ENCODE assay signal across 20 mouse cellular contexts in genomic region chr10:5488097-5488496, GRCm38 (mm10).
DNase-seq lines count a peak whose midpoint lies in the region; ATAC-seq lines count a peak whose summit lies in the region.
"Had no signal": no experiment of that assay in that cellular context is flagged by ENCODE, and none has a peak within 500 bp of the region (broad histone marks: within the 10 kb centered on the region; RNA-seq: fewer than 3 reads in every experiment).

No protein-coding gene starts in this region.

- H3K4me1 ChIP-seq in hindbrain, embryonic 16.5 days (ENCODE audit: control insufficient read depth, insufficient read depth, low read depth, low read length) = 0 out of 2 replicates have a peak, but pooled peaks cover 2% of the 10 kb centered on the region
- H3K4me1 ChIP-seq in hindbrain, embryonic 14.5 days (replicated peaks; ENCODE audit: control insufficient read depth, insufficient read depth, low read length) = no peaks in the 10 kb centered on the region
- H3K4me1 ChIP-seq in midbrain, embryonic 15.5 days = no peaks in the 10 kb centered on the region
- H3K4me1 ChIP-seq: embryonic facial prominence, embryonic 15.5 days; forebrain, embryonic 15.5 days; heart, embryonic 10.5 days; hindbrain, embryonic 10.5 days; midbrain, embryonic 12.5 days had no signal

- DNase-seq in hindbrain, embryonic 14.5 days (ENCODE audit: low spot score) = no peak
- peak; percentile 94 for DNase-seq in cerebellum, adult 11-12 months
- peak; percentile 89 to 92 for DNase-seq in cerebellum, postnatal 10 days
- no peak for DNase-seq in adrenal gland, postnatal 10 days
- DNase-seq: adrenal gland, postnatal 14 days; gastrocnemius, postnatal 10 days; kidney, adult 18-20 months; thymus, postnatal 14 days had no signal

- no peaks in the 10 kb centered on the region for H3K9me3 ChIP-seq in hindbrain, embryonic 16.5 days (ENCODE audit: control insufficient read depth, low read length)
- no peaks in the 10 kb centered on the region for H3K9me3 ChIP-seq in hindbrain, embryonic 14.5 days (ENCODE audit: control insufficient read depth, low read length)
- no peaks in the 10 kb centered on the region for H3K9me3 ChIP-seq in midbrain, embryonic 15.5 days
- H3K9me3 ChIP-seq: embryonic facial prominence, embryonic 15.5 days; forebrain, embryonic 15.5 days; heart, embryonic 10.5 days; hindbrain, embryonic 10.5 days; midbrain, embryonic 12.5 days had no signal

- no peak overlapping the region for H3K9ac ChIP-seq in hindbrain, embryonic 16.5 days (ENCODE audit: low read depth, low read length)
- no peak overlapping the region for H3K9ac ChIP-seq in hindbrain, embryonic 14.5 days
- H3K9ac ChIP-seq in midbrain, embryonic 15.5 days = no peak overlapping the region
- H3K9ac ChIP-seq: embryonic facial prominence, embryonic 15.5 days; forebrain, embryonic 15.5 days; midbrain, embryonic 12.5 days had no signal

- peak; percentile 77; the same call in 1 of the 2 replicates for ATAC-seq in hindbrain, embryonic 16.5 days
- ATAC-seq in hindbrain, embryonic 14.5 days (ENCODE audit: low FRiP score) = no peak; the same call in 1 of the 2 replicates
- ATAC-seq in megakaryocyte progenitor cell, adult 5-6 weeks (replicated peaks; ENCODE audit: poor library complexity) = 0 out of 2 replicates have a peak, but pooled peaks have one; percentile 23
- ATAC-seq in midbrain, embryonic 15.5 days (replicated peaks) = no peak
- ATAC-seq: activated CD4-positive, CD25-positive, alpha-beta regulatory T cell, adult 4 months; forebrain, embryonic 15.5 days; inflammation-experienced regulatory T-cells, adult 6 months had no signal

- no peak overlapping the region for H3K4me3 ChIP-seq in hindbrain, embryonic 16.5 days (ENCODE audit: low read length)
- no peak overlapping the region for H3K4me3 ChIP-seq in hindbrain, embryonic 14.5 days (replicated peaks; ENCODE audit: low read length)
- H3K4me3 ChIP-seq in midbrain, embryonic 15.5 days = no peak overlapping the region
- H3K4me3 ChIP-seq: embryonic facial prominence, embryonic 15.5 days; forebrain, embryonic 15.5 days; heart, embryonic 10.5 days; hindbrain, embryonic 10.5 days; midbrain, embryonic 12.5 days had no signal

- H3K36me3 ChIP-seq in hindbrain, embryonic 16.5 days (ENCODE audit: control insufficient read depth, insufficient read depth, low read length) = no peaks in the 10 kb centered on the region
- no peaks in the 10 kb centered on the region for H3K36me3 ChIP-seq in hindbrain, embryonic 14.5 days (replicated peaks; ENCODE audit: control insufficient read depth, insufficient read depth)
- H3K36me3 ChIP-seq in midbrain, embryonic 15.5 days (replicated peaks) = no peaks in the 10 kb centered on the region
- H3K36me3 ChIP-seq: embryonic facial prominence, embryonic 15.5 days; forebrain, embryonic 15.5 days; heart, embryonic 10.5 days; hindbrain, embryonic 10.5 days; midbrain, embryonic 12.5 days had no signal

- WGBS in hindbrain, embryonic 16.5 days = 45% methylated on average over 5 of the region's 5 CpGs
- 42% methylated on average over 5 of the region's 5 CpGs for WGBS in hindbrain, embryonic 14.5 days
- WGBS in midbrain, embryonic 15.5 days = 49% methylated on average over 5 of the region's 5 CpGs

- no peak overlapping the region for H3K27ac ChIP-seq in hindbrain, embryonic 16.5 days (ENCODE audit: low read depth, low read length)
- no peak overlapping the region for H3K27ac ChIP-seq in hindbrain, embryonic 14.5 days
- H3K27ac ChIP-seq in midbrain, embryonic 15.5 days = no peak overlapping the region
- H3K27ac ChIP-seq: embryonic facial prominence, embryonic 15.5 days; forebrain, embryonic 15.5 days; heart, embryonic 10.5 days; hindbrain, embryonic 10.5 days; kidney, postnatal 0 days; macrophage; midbrain, embryonic 12.5 days had no signal

- no peak overlapping the region for H3K4me2 ChIP-seq in hindbrain, embryonic 16.5 days (ENCODE audit: low read length)
- no peak overlapping the region for H3K4me2 ChIP-seq in hindbrain, embryonic 14.5 days (replicated peaks)
- H3K4me2 ChIP-seq in midbrain, embryonic 15.5 days = no peak overlapping the region
- H3K4me2 ChIP-seq: embryonic facial prominence, embryonic 15.5 days; forebrain, embryonic 15.5 days; midbrain, embryonic 12.5 days had no signal

- H3K27me3 ChIP-seq in hindbrain, embryonic 16.5 days (replicated peaks; ENCODE audit: control insufficient read depth, insufficient read depth, low read length) = no peaks in the 10 kb centered on the region
- H3K27me3 ChIP-seq in hindbrain, embryonic 14.5 days (ENCODE audit: control insufficient read depth, insufficient read depth, low read length) = no peaks in the 10 kb centered on the region
- H3K27me3 ChIP-seq in midbrain, embryonic 15.5 days (replicated peaks) = no peaks in the 10 kb centered on the region
- H3K27me3 ChIP-seq: embryonic facial prominence, embryonic 15.5 days; forebrain, embryonic 15.5 days; midbrain, embryonic 12.5 days had no signal

Comparison
In these comparisons a context has a peak if more than half of its experiments do, and no peak if none do; other contexts are left out.
1. ATAC-seq: peak in hindbrain, embryonic 16.5 days (single experiment) and megakaryocyte progenitor cell, adult 5-6 weeks (single experiment); none in hindbrain, embryonic 14.5 days (single experiment) and midbrain, embryonic 15.5 days (single experiment).
2. DNase-seq: peak in cerebellum, adult 11-12 months (single experiment) and cerebellum, postnatal 10 days (2 of 2); none in hindbrain, embryonic 14.5 days (single experiment) and adrenal gland, postnatal 10 days (single experiment).